In genomic region chr11:98336245-98337107, GRCm38 (mm10) we compare ENCODE assay signal across 13 mouse cellular contexts. TPM values are rescaled to one million over a fixed set of nuclear protein-coding genes. Genes with fewer than 3 reads are reported as not detected.
DNase-seq lines count a peak whose midpoint lies in the region; ATAC-seq and TF ChIP-seq lines count a peak whose summit lies in the region.
"Had no signal": no experiment of that assay in that cellular context is flagged by ENCODE, and none has a peak within 500 bp of the region (broad histone marks: within the 10 kb centered on the region; RNA-seq: fewer than 3 reads in every experiment).

No protein-coding gene starts in this region.

- ATAC-seq in lung, embryonic 14.5 days (ENCODE audit: insufficient read depth) = no peak
- ATAC-seq in midbrain, embryonic 11.5 days (ENCODE audit: low FRiP score) = no peak

- no peaks in the 10 kb centered on the region for H3K79me2 ChIP-seq in myocyte (ENCODE audit: control insufficient read depth, insufficient read depth)

- no peak for TF ChIP-seq POLR2A in cerebellum, adult 2 months (IDR thresholded peaks at IDR 0.05; ENCODE audit: borderline replicate concordance, insufficient read depth, low read length)
- no peak for TF ChIP-seq POLR2A in myocyte (IDR thresholded peaks at IDR 0.05; ENCODE audit: insufficient read length, low read depth)

- WGBS in lung, embryonic 14.5 days = 15% methylated on average over 13 of the region's 13 CpGs
- WGBS in cerebellum, adult 2 months = 48% methylated on average over 13 of the region's 13 CpGs
- 19% methylated on average over 13 of the region's 13 CpGs for WGBS in midbrain, embryonic 11.5 days

- no peak overlapping the region for H3K4me2 ChIP-seq in lung, embryonic 14.5 days
- H3K4me2 ChIP-seq in myocyte (ENCODE audit: low read depth) = no peak overlapping the region
- no peak overlapping the region for H3K4me2 ChIP-seq in midbrain, embryonic 11.5 days

- H3K36me3 ChIP-seq in lung, embryonic 14.5 days (ENCODE audit: insufficient read depth) = no peaks in the 10 kb centered on the region
- H3K36me3 ChIP-seq in myocyte (ENCODE audit: control insufficient read depth, insufficient read depth) = no peaks in the 10 kb centered on the region
- H3K36me3 ChIP-seq in midbrain, embryonic 11.5 days (ENCODE audit: control insufficient read depth, insufficient read depth, low read length) = no peaks in the 10 kb centered on the region

- H3ac ChIP-seq in myocyte (ENCODE audit: control insufficient read depth, insufficient read length) = no peak overlapping the region

- no peaks in the 10 kb centered on the region for H3K9me3 ChIP-seq in lung, embryonic 14.5 days (ENCODE audit: low read depth, low read length)
- no peaks in the 10 kb centered on the region for H3K9me3 ChIP-seq in midbrain, embryonic 11.5 days (ENCODE audit: control insufficient read depth, low read length)
- H3K9me3 ChIP-seq: megakaryocyte, embryonic 14.5 days had no signal

- no peak overlapping the region for H3K27ac ChIP-seq in lung, embryonic 14.5 days (ENCODE audit: low read depth)
- no peak overlapping the region for H3K27ac ChIP-seq in cerebellum, adult 2 months (ENCODE audit: insufficient read depth, low read length)
- H3K27ac ChIP-seq in midbrain, embryonic 11.5 days (ENCODE audit: low read depth, low read length) = no peak overlapping the region

- no peaks in the 10 kb centered on the region for H3K4me1 ChIP-seq in lung, embryonic 14.5 days (ENCODE audit: insufficient read depth)
- H3K4me1 ChIP-seq in cerebellum, adult 2 months (ENCODE audit: control insufficient read depth, insufficient read depth, low read length) = peaks cover 30% of the 10 kb centered on the region
- H3K4me1 ChIP-seq in midbrain, embryonic 11.5 days (ENCODE audit: control insufficient read depth, insufficient read depth, low read length) = peaks cover 15% of the 10 kb centered on the region

- DNase-seq in cerebellum, adult 11 months = peak; percentile 58
- no peak for DNase-seq in cerebellum, postnatal 4 days (ENCODE audit: low spot score in 2 of 2)
- no peak for DNase-seq in lung, embryonic 14.5 days
- DNase-seq in lung, postnatal 25 days (ENCODE audit: low spot score) = no peak
- DNase-seq in cerebellum, adult 2 months = peak in 1 of 2 experiments; percentile 63
- no peak for DNase-seq in midbrain, embryonic 11.5 days (ENCODE audit: low spot score, missing footprints)
- DNase-seq in adrenal gland, postnatal 14 days = no peak
- DNase-seq: kidney, postnatal 14 days; left cerebral cortex, postnatal 4 days had no signal

- peaks cover 97% of the 10 kb centered on the region for H3K27me3 ChIP-seq in lung, embryonic 14.5 days (ENCODE audit: insufficient read depth, low read length)
- H3K27me3 ChIP-seq in cerebellum, adult 2 months (ENCODE audit: control insufficient read depth, insufficient read depth, low read length) = no peaks in the 10 kb centered on the region
- peaks cover 66% of the 10 kb centered on the region for H3K27me3 ChIP-seq in myocyte (ENCODE audit: control insufficient read depth, insufficient read depth, insufficient read length)
- H3K27me3 ChIP-seq in midbrain, embryonic 11.5 days (ENCODE audit: control insufficient read depth, insufficient read depth, low read length) = peaks cover 96% of the 10 kb centered on the region

- no peak overlapping the region for H3K4me3 ChIP-seq in lung, embryonic 14.5 days (ENCODE audit: low read depth, low read length)
- H3K4me3 ChIP-seq in cerebellum, adult 2 months (replicated peaks; ENCODE audit: insufficient read depth, low read depth, low read length) = no peak overlapping the region
- no peak overlapping the region for H3K4me3 ChIP-seq in myocyte
- no peak overlapping the region for H3K4me3 ChIP-seq in midbrain, embryonic 11.5 days (ENCODE audit: low read depth, low read length)
- H3K4me3 ChIP-seq: megakaryocyte, embryonic 14.5 days had no signal

- H3K9ac ChIP-seq in lung, embryonic 14.5 days = no peak overlapping the region
- no peak overlapping the region for H3K9ac ChIP-seq in midbrain, embryonic 11.5 days (ENCODE audit: low read length)

- peak; percentile 57 for TF ChIP-seq CTCF in lung, embryonic 14.5 days (IDR thresholded peaks at IDR 0.05; ENCODE audit: low read depth)
- TF ChIP-seq CTCF in cerebellum, adult 2 months (IDR thresholded peaks at IDR 0.05; ENCODE audit: borderline replicate concordance, insufficient read depth, low read depth, low read length) = peak; percentile 60

TF ChIP-seq in myocyte, 11 proteins besides CTCF, POLR2A, EP300 and RAD21:
- TF ChIP-seq MYOG (IDR thresholded peaks at IDR 0.05; ENCODE audit: control insufficient read depth in 1 of 3, insufficient read depth in 1 of 3, insufficient read length in 2 of 3, low read depth in 2 of 3) = peak in 1 of 3 experiments; percentile 48
- peak in 2 of 3 experiments; percentile 42 to 65 for TF ChIP-seq MYOD1 (IDR thresholded peaks at IDR 0.05; ENCODE audit: control insufficient read depth in 1 of 3, insufficient read length in 2 of 3, low read depth in 2 of 3)
- TF ChIP-seq REST (IDR thresholded peaks at IDR 0.05; ENCODE audit: insufficient read depth, insufficient read length) = no peak
- no peak for TF ChIP-seq TCF12 (IDR thresholded peaks at IDR 0.05; ENCODE audit: insufficient read depth, poor library complexity, severe bottlenecking)

RNA-seq across cellular contexts. Expression of gene Neurod2, which starts 7.0 kb away (rescaled TPM):
- not detected in 2 replicates for polyA plus RNA-seq in lung, embryonic 14.5 days (2014; fragmentation: Nextera tagmentation; extraction: Ambion mirVana)
- 57.4 and 68.4 TPM in 2 replicates for polyA plus RNA-seq in cerebellum, adult 2 months (2012; rRNA removed)
- polyA plus RNA-seq in myocyte (2012; fragmentation: generic; extraction: Trizol) = not detected
- 0.15 and 0.17 TPM in 2 replicates for polyA plus RNA-seq in midbrain, embryonic 11.5 days (2014; fragmentation: Nextera tagmentation; extraction: Ambion mirVana)
- total RNA-seq in adrenal gland, postnatal 14 days (2021) = 0.15 TPM in 1 of 2 replicates, not detected in the other
- total RNA-seq: hematopoietic stem cell, adult 5-6 weeks had no signal
- polyA plus RNA-seq: gonadal fat pad, adult 2 months had no signal

RNA-seq across cellular contexts. Expression of gene Ppp1r1b, which starts 11.7 kb away (rescaled TPM):
- polyA plus RNA-seq in lung, embryonic 14.5 days (2014; fragmentation: Nextera tagmentation; extraction: Ambion mirVana) = 0.53 and 1.3 TPM in 2 replicates
- 150 and 173 TPM in 2 replicates for polyA plus RNA-seq in cerebellum, adult 2 months (2012; rRNA removed)
- not detected for polyA plus RNA-seq in myocyte (2012; fragmentation: generic; extraction: Trizol)
- 0.78 and 0.91 TPM in 2 replicates for polyA plus RNA-seq in midbrain, embryonic 11.5 days (2014; fragmentation: Nextera tagmentation; extraction: Ambion mirVana)
- total RNA-seq in adrenal gland, postnatal 14 days (2021) = 0.63 and 0.68 TPM in 2 replicates

RNA-seq across cellular contexts. Expression of gene Stard3, which starts 21.7 kb away (rescaled TPM):
- polyA plus RNA-seq in lung, embryonic 14.5 days (2014; fragmentation: Nextera tagmentation; extraction: Ambion mirVana) = 38.2 and 42.7 TPM in 2 replicates
- 53.5 and 56.1 TPM in 2 replicates for polyA plus RNA-seq in cerebellum, adult 2 months (2012; rRNA removed)
- 25.8 TPM for polyA plus RNA-seq in myocyte (2012; fragmentation: generic; extraction: Trizol)
- 39.7 and 41.5 TPM in 2 replicates for polyA plus RNA-seq in midbrain, embryonic 11.5 days (2014; fragmentation: Nextera tagmentation; extraction: Ambion mirVana)
- total RNA-seq in adrenal gland, postnatal 14 days (2021) = 21.5 and 22.7 TPM in 2 replicates

RNA-seq across cellular contexts. Expression of gene Tcap, which starts 47.1 kb away (rescaled TPM):
- 3.8 TPM in 1 of 2 replicates, not detected in the other for polyA plus RNA-seq in lung, embryonic 14.5 days (2014; fragmentation: Nextera tagmentation; extraction: Ambion mirVana)
- 0.95 and 1.3 TPM in 2 replicates for polyA plus RNA-seq in cerebellum, adult 2 months (2012; rRNA removed)
- polyA plus RNA-seq in myocyte (2012; fragmentation: generic; extraction: Trizol) = 131 TPM
- polyA plus RNA-seq in midbrain, embryonic 11.5 days (2014; fragmentation: Nextera tagmentation; extraction: Ambion mirVana) = not detected in 2 replicates
- total RNA-seq in adrenal gland, postnatal 14 days (2021) = 0.48 and 0.53 TPM in 2 replicates
- total RNA-seq: hematopoietic stem cell, adult 5-6 weeks had no signal

RNA-seq across cellular contexts. Expression of gene Pnmt, which starts 49.8 kb away (rescaled TPM):
- polyA plus RNA-seq in lung, embryonic 14.5 days (2014; fragmentation: Nextera tagmentation; extraction: Ambion mirVana) = not detected in 2 replicates
- polyA plus RNA-seq in cerebellum, adult 2 months (2012; rRNA removed) = 0.26 and 0.40 TPM in 2 replicates
- 2.2 TPM for polyA plus RNA-seq in myocyte (2012; fragmentation: generic; extraction: Trizol)
- not detected in 2 replicates for polyA plus RNA-seq in midbrain, embryonic 11.5 days (2014; fragmentation: Nextera tagmentation; extraction: Ambion mirVana)
- 687 and 769 TPM in 2 replicates for total RNA-seq in adrenal gland, postnatal 14 days (2021)
- total RNA-seq: hematopoietic stem cell, adult 5-6 weeks had no signal

Comparison
In these comparisons a context has a peak if more than half of its experiments do, and no peak if none do; other contexts are left out.
1. RNA of gene Neurod2, which starts 7.0 kb away (polyA plus RNA-seq): 57.4 to 68.4 TPM in cerebellum, adult 2 months; 0.15 to 0.17 TPM in midbrain, embryonic 11.5 days, not detected in lung, embryonic 14.5 days and not detected in myocyte (single experiment); every median in the first group is over 10 times any median in the second.
2. RNA of gene Ppp1r1b, which starts 11.7 kb away (polyA plus RNA-seq): 150 to 173 TPM in cerebellum, adult 2 months; 0.78 to 0.91 TPM in midbrain, embryonic 11.5 days, 0.53 to 1.3 TPM in lung, embryonic 14.5 days and not detected in myocyte (single experiment); every median in the first group is over 10 times any median in the second.